Mouse (Mus musculus) mature B cell (primary cell): ENCODE measurements around the gene Gm42688.

Experiments used
- in situ Hi-C: fragments of 300-500 bp; cut with MboI; formaldehyde crosslinking; loops from 2 replicates; pipeline ENCODE4 v1.14.3; 2019

Gene Gm42688

GRCm38 (mm10) chr6:83084477-83084876 is 16.9 kb upstream of the Gm42688 start:
- in situ Hi-C loops = no loop called here

- in situ Hi-C loops = no loop called here
Measured at GRCm38 (mm10) chr6:83086121-83087035, 15.0 kb upstream of the Gm42688 start, which contains the start of gene Lbx2. Gene Lbx2 (plus strand): TSS chr6:83086367.

GRCm38 (mm10) chr6:83087205-83087925 is 14.1 kb upstream of the Gm42688 start:
- in situ Hi-C loops = no loop called here

- in situ Hi-C loops = no loop called here
Measured at GRCm38 (mm10) chr6:83087926-83088260, 13.5 kb upstream of the Gm42688 start.

GRCm38 (mm10) chr6:83092416-83093127 is 8.8 kb upstream of the Gm42688 start:
- in situ Hi-C loops = no loop called here

- in situ Hi-C loops = no loop called here
Measured at GRCm38 (mm10) chr6:83095968-83096367, 5.4 kb upstream of the Gm42688 start.

- in situ Hi-C loops = no loop called here
Measured at GRCm38 (mm10) chr6:83098411-83098810, 3.0 kb upstream of the Gm42688 start.

- in situ Hi-C loops = no loop called here
Measured at GRCm38 (mm10) chr6:83101688-83102556, 505 bp downstream of the Gm42688 start.

GRCm38 (mm10) chr6:83103130-83103650 is 1.8 kb downstream of the Gm42688 start:
- in situ Hi-C loops = no loop called here

- in situ Hi-C loops = no loop called here
Measured at GRCm38 (mm10) chr6:83104158-83104557, 2.7 kb downstream of the Gm42688 start.

- in situ Hi-C loops = no loop called here
Measured at GRCm38 (mm10) chr6:83107566-83108400, 6.4 kb downstream of the Gm42688 start.

GRCm38 (mm10) chr6:83108762-83109668 is 7.6 kb downstream of the Gm42688 start, which contains the start of gene Mrpl53:
Gene Mrpl53 (plus strand): TSS chr6:83109040.
- in situ Hi-C loops = no loop called here

GRCm38 (mm10) chr6:83111510-83112136 is 10.2 kb downstream of the Gm42688 start:
- in situ Hi-C loops = no loop called here

- in situ Hi-C loops = no loop called here
Measured at GRCm38 (mm10) chr6:83115011-83115671, 13.7 kb downstream of the Gm42688 start, which contains the start of gene Mogs. Gene Mogs (plus strand): TSS chr6:83115496.

- in situ Hi-C loops = no loop called here
Measured at GRCm38 (mm10) chr6:83115682-83116372, 14.4 kb downstream of the Gm42688 start.

GRCm38 (mm10) chr6:83116373-83117164 is 15.2 kb downstream of the Gm42688 start:
- in situ Hi-C loops = no loop called here

- in situ Hi-C loops = no loop called here
Measured at GRCm38 (mm10) chr6:83117165-83117438, 15.7 kb downstream of the Gm42688 start.
